Mouse (Mus musculus): Measurements from ENCODE around the gene Pglyrp2. TPM values are rescaled to one million over a fixed set of nuclear protein-coding genes. Genes with fewer than 3 reads are reported as not detected.

Pglyrp2 gene
- polyA plus RNA-seq, 1 experiment from 2014 or later, result not detected

DNA sequence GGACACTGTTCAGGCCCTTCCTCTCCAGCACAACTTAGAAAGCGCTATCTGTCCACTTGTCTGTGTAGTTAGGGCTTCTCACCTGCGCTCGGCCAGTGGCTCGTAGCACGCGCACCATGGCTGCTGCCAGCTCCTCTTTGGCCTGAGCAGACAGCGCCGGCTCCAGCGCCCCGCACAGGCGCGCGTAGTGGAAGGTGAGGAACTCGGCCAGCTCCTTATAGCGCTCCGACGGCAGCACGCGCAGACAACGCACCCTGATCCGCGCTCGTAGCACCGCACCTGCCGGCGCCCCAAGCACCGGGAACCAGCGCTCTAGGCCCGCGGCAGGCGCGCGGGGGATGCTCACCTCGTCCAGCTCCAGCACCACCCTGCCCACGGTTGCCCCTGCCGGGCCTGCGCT lies 27.7 kb downstream of the Pglyrp2 start:
- Histone ChIP-seq H3K4me1 (replicated peaks) (peaks cover 7% of the 10 kb centered on the region), H3K9me3 (no peaks in the 10 kb centered on the region), H3K27ac (replicated peaks) (no peak overlapping the region), H3K4me2 (peak overlapping the region; percentile 51), H3K36me3 (no peaks in the 10 kb centered on the region), H3K4me3 (peak overlapping the region; percentile 29), H3K9ac (no peak overlapping the region), H3K27me3 (peaks cover 82% of the 10 kb centered on the region)
- no peak for ATAC-seq (ENCODE audit: low FRiP score, low read depth)
- WGBS, result 5% methylated on average over 37 of the region's 37 CpGs

GRCm38 (mm10) chr17:32393944-32394343 lies 30.0 kb downstream of the Pglyrp2 start:
- Histone ChIP-seq H3K9ac (no peak overlapping the region), H3K9me3 (no peaks in the 10 kb centered on the region), H3K27ac (replicated peaks) (no peak overlapping the region), H3K36me3 (no peaks in the 10 kb centered on the region), H3K4me3 (no peak overlapping the region), H3K4me1 (replicated peaks) (peaks cover 7% of the 10 kb centered on the region), H3K4me2 (no peak overlapping the region), H3K27me3 (peaks cover 82% of the 10 kb centered on the region)
- ATAC-seq (ENCODE audit: low FRiP score, low read depth), result no peak
- 85% methylated on average over 10 of the region's 10 CpGs for WGBS

DNA sequence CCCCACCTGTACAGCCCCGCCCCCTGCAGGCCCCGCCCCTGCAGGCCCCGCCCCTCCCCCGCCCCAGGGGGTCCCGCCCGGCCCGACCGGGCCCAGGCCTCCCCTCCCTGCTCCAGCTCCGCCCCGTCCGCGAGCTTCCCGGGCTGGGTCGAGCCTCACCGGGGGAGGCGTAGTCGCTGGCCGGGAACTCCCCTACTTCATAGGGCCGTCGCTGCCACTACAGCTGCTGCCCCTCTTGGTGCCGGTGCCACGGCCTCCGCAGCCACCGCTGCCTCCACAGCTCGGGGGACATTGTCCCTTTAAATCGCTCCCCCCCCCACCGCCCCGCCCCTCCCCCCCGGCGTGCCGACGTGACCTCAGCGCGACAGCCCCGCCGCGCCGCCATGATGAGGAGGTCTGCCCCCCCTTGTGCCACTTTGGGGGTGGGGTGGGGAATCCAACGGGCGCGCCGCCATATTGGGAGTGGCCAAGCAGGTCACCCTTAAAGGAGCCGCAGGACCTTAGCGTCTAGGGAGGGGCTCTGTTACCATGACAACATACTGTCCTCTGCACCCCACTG lies 34.8 kb downstream of the Pglyrp2 start, which contains the start of gene Wiz:
Gene Wiz (minus strand): TSS at position 339 of the 559 bp plus-strand sequence.
- Histone ChIP-seq H3K27ac (replicated peaks) (peak within 1 kb of the TSS; percentile 84), H3K27me3 (peaks cover 36% of the 10 kb centered on the region), H3K9ac (peak within 1 kb of the TSS; percentile 95), H3K4me1 (replicated peaks) (peaks cover 23% of the 10 kb centered on the region), H3K36me3 (peaks cover 13% of the 10 kb centered on the region), H3K4me3 (peak within 1 kb of the TSS; percentile 75), H3K9me3 (no peaks in the 10 kb centered on the region), H3K4me2 (peak within 1 kb of the TSS; percentile 96)
- ATAC-seq (ENCODE audit: low FRiP score, low read depth), result peak; percentile 86
- under 1% methylated on average over 39 of the region's 44 CpGs for WGBS

GRCm38 (mm10) chr17:32388370-32389100 lies 35.4 kb downstream of the Pglyrp2 start:
- H3K27ac ChIP-seq (replicated peaks), result peak overlapping the region; percentile 84
- peak overlapping the region; percentile 96 for H3K4me2 ChIP-seq
- H3K9me3 ChIP-seq, result no peaks in the 10 kb centered on the region
- peak; percentile 66 for ATAC-seq (ENCODE audit: low FRiP score, low read depth)
- H3K27me3 ChIP-seq, result peaks cover 31% of the 10 kb centered on the region
- peaks cover 23% of the 10 kb centered on the region for H3K4me1 ChIP-seq (replicated peaks)
- H3K36me3 ChIP-seq, result peaks cover 19% of the 10 kb centered on the region
- WGBS, result 1% methylated on average over 33 of the region's 39 CpGs
- H3K4me3 ChIP-seq, result peak overlapping the region; percentile 75
- peak overlapping the region; percentile 95 for H3K9ac ChIP-seq

DNA sequence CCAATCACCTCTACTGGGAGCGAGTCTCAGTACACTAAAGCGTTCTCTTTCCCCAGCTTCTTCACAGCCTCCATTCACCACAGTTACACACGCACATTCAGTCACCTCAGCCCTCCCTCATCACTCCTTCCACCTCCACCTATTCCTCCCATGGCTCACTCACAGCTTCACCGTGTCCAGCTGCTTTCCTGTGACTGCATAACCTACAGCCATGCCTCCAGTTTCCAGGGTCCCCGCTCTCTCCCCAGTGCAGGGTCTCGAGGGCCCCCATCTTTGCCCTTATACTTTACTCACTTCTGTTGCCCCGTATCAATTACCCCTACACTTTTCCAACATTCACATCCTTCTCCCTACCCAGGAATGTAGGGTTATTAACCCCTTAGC lies 36.0 kb downstream of the Pglyrp2 start:
- H3K4me3 ChIP-seq, result peak overlapping the region; percentile 75
- H3K27ac ChIP-seq (replicated peaks), result peak overlapping the region; percentile 84
- peaks cover 27% of the 10 kb centered on the region for H3K27me3 ChIP-seq
- 32% methylated on average over 7 of the region's 7 CpGs for WGBS
- ATAC-seq (ENCODE audit: low FRiP score, low read depth), result peak; percentile 6; the same call in 1 of the 2 replicates
- peak overlapping the region; percentile 96 for H3K4me2 ChIP-seq
- peaks cover 22% of the 10 kb centered on the region for H3K36me3 ChIP-seq
- no peaks in the 10 kb centered on the region for H3K9me3 ChIP-seq
- H3K9ac ChIP-seq, result peak overlapping the region; percentile 95
- H3K4me1 ChIP-seq (replicated peaks), result peaks cover 23% of the 10 kb centered on the region

- Histone ChIP-seq H3K4me1 (replicated peaks) (peaks cover 23% of the 10 kb centered on the region), H3K27ac (replicated peaks) (no peak overlapping the region), H3K4me2 (no peak overlapping the region), H3K4me3 (no peak overlapping the region), H3K9me3 (no peaks in the 10 kb centered on the region), H3K27me3 (peaks cover 16% of the 10 kb centered on the region), H3K36me3 (peaks cover 28% of the 10 kb centered on the region), H3K9ac (no peak overlapping the region)
- ATAC-seq (ENCODE audit: low FRiP score, low read depth), result no peak
- WGBS, result 78% methylated on average over 9 of the region's 9 CpGs
Measured at GRCm38 (mm10) chr17:32386659-32387432, 37.1 kb downstream of the Pglyrp2 start.

DNA sequence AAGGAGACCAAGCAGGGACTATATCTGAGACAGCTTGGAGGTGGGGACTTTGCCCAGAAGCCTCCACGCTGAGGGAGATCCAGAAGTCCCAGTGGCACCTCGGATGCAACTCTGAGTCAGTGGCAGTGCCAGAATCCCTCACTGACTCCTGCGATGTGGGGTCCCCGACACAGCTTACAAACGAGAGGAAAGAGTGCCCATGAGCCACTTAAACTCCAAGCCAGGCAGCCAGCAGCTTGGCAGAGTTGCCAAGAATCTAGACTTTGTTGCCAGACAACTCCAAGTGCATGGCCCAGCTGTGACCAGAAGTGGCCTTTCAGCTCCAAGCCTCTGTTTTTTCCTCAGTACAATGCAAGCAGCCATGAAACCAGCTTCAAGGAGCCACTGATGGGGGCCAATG lies 40.3 kb downstream of the Pglyrp2 start:
- peaks cover 23% of the 10 kb centered on the region for H3K4me1 ChIP-seq (replicated peaks)
- no peak overlapping the region for H3K4me3 ChIP-seq
- no peak overlapping the region for H3K27ac ChIP-seq (replicated peaks)
- WGBS, result 76% methylated on average over 5 of the region's 5 CpGs
- no peak overlapping the region for H3K9ac ChIP-seq
- peaks cover 36% of the 10 kb centered on the region for H3K36me3 ChIP-seq
- no peaks in the 10 kb centered on the region for H3K27me3 ChIP-seq
- no peaks in the 10 kb centered on the region for H3K9me3 ChIP-seq
- no peak for ATAC-seq (ENCODE audit: low FRiP score, low read depth)
- no peak overlapping the region for H3K4me2 ChIP-seq

DNA sequence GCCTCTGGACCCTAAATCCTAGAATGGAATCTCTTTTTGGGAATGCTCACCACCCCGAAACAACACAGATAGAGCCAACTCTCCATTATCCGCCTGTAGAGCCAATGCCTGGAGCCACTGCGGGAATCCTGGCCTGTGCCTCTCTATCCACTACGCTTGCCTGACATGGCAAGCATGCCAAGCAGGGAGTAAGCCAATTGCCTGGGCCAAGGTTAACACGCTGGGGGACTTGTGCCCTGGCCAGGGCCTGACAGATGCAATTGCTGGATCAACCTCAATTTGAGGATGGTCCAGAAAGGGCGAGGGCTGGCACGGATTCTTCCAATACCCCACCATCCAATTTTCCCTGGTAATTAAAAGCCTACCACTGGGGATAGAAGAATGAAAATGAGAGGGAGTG lies 41.4 kb downstream of the Pglyrp2 start:
- no peak overlapping the region for H3K4me3 ChIP-seq
- no peak overlapping the region for H3K4me2 ChIP-seq
- no peaks in the 10 kb centered on the region for H3K9me3 ChIP-seq
- H3K9ac ChIP-seq, result no peak overlapping the region
- peak; percentile 54 for ATAC-seq (ENCODE audit: low FRiP score, low read depth)
- H3K4me1 ChIP-seq (replicated peaks), result peaks cover 12% of the 10 kb centered on the region
- H3K36me3 ChIP-seq, result peaks cover 47% of the 10 kb centered on the region
- no peak overlapping the region for H3K27ac ChIP-seq (replicated peaks)
- no peaks in the 10 kb centered on the region for H3K27me3 ChIP-seq
- WGBS, result 73% methylated on average over 7 of the region's 7 CpGs

- no peak for ATAC-seq (ENCODE audit: low FRiP score, low read depth)
Measured at GRCm38 (mm10) chr17:32378786-32379185, 45.2 kb downstream of the Pglyrp2 start.

GRCm38 (mm10) chr17:32377137-32377536 lies 46.8 kb downstream of the Pglyrp2 start:
- Histone ChIP-seq H3K36me3 (peaks cover 28% of the 10 kb centered on the region), H3K9me3 (no peaks in the 10 kb centered on the region), H3K27ac (replicated peaks) (no peak overlapping the region), H3K4me2 (no peak overlapping the region), H3K4me1 (replicated peaks) (no peaks in the 10 kb centered on the region), H3K27me3 (no peaks in the 10 kb centered on the region), H3K4me3 (no peak overlapping the region), H3K9ac (no peak overlapping the region)
- 86% methylated on average over 9 of the region's 9 CpGs for WGBS
- no peak for ATAC-seq (ENCODE audit: low FRiP score, low read depth)

More at GRCm38 (mm10) chr17:32378786-32379185, 45.2 kb downstream of the Pglyrp2 start:
- H3K4me2 ChIP-seq, result no peak overlapping the region
- H3K4me1 ChIP-seq (replicated peaks), result no peaks in the 10 kb centered on the region
- peaks cover 40% of the 10 kb centered on the region for H3K36me3 ChIP-seq
- no peak overlapping the region for H3K4me3 ChIP-seq
- no peaks in the 10 kb centered on the region for H3K9me3 ChIP-seq
- H3K27ac ChIP-seq (replicated peaks), result no peak overlapping the region
- 84% methylated on average over 2 of the region's 2 CpGs for WGBS
- H3K27me3 ChIP-seq, result no peaks in the 10 kb centered on the region
- no peak overlapping the region for H3K9ac ChIP-seq

- H3K9ac ChIP-seq, result no peak overlapping the region
- ATAC-seq (ENCODE audit: low FRiP score, low read depth), result no peak
- H3K4me3 ChIP-seq, result no peak overlapping the region
- peaks cover 28% of the 10 kb centered on the region for H3K36me3 ChIP-seq
- H3K27ac ChIP-seq (replicated peaks), result no peak overlapping the region
- H3K4me2 ChIP-seq, result no peak overlapping the region
- 91% methylated on average over 15 of the region's 15 CpGs for WGBS
- no peaks in the 10 kb centered on the region for H3K27me3 ChIP-seq
- no peaks in the 10 kb centered on the region for H3K4me1 ChIP-seq (replicated peaks)
- no peaks in the 10 kb centered on the region for H3K9me3 ChIP-seq
Measured at GRCm38 (mm10) chr17:32376475-32376874, 47.5 kb downstream of the Pglyrp2 start.

All from hindbrain, embryonic 15.5 days (tissue).